Comparison of ENCODE assay signal across 13 mouse cellular contexts in the genomic region with DNA sequence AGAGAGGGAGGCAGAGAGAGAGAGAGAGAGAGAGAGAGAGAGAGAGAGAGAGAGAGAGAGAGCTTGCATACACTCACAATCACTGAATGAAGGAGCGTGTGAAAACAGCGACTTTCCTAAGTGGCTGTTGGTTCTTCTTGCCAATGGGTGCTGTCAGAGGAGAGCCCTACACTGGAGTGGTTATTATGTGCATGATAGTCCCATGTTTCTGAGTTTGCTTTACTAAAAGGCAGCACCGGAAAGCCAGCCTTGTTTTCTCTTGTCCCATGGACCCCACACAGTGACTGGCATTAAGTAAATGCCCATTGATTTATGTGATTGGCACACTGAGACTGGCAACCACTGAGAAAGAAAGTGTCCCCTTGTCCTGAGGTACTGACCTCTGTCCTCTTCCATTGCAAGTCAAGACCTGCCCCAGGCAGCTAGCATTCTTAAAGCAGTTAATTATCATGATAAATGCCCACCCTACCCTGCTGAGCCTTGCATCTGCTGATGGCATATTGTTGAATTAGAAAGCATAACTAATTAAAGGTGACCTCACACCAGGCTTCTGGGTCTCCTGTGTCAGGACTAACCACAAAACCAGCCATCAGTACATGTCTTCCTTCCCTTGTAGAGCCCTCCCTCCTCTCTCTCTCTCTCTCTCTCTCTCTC.
A peak's percentile ranks its signal among the peaks of the same experiment; 100 is the strongest.
DNase-seq lines count a peak whose midpoint lies in the region; ATAC-seq lines count a peak whose summit lies in the region.
"Had no signal": no experiment of that assay in that cellular context is flagged by ENCODE, and none has a peak within 500 bp of the region (broad histone marks: within the 10 kb centered on the region; RNA-seq: fewer than 3 reads in every experiment).

No protein-coding gene starts in this region.

- H3K4me1 ChIP-seq in hindbrain, embryonic 14.5 days (replicated peaks; ENCODE audit: control insufficient read depth, insufficient read depth, low read length) = 0 out of 2 replicates have a peak, but pooled peaks cover 12% of the 10 kb centered on the region
- H3K4me1 ChIP-seq in neural tube, embryonic 14.5 days (ENCODE audit: control insufficient read depth, insufficient read depth, low read length) = peaks cover 5% of the 10 kb centered on the region; the same call in 1 of the 2 replicates
- H3K4me1 ChIP-seq in intestine, embryonic 15.5 days (replicated peaks) = no peaks in the 10 kb centered on the region

- H3K9me3 ChIP-seq in hindbrain, embryonic 14.5 days (ENCODE audit: control insufficient read depth, low read length) = no peaks in the 10 kb centered on the region
- no peaks in the 10 kb centered on the region for H3K9me3 ChIP-seq in neural tube, embryonic 14.5 days (ENCODE audit: control insufficient read depth, low read length)
- H3K9me3 ChIP-seq in intestine, embryonic 15.5 days = no peaks in the 10 kb centered on the region
- H3K9me3 ChIP-seq: embryonic facial prominence, embryonic 13.5 days; heart, embryonic 13.5 days had no signal

- intact Hi-C loops in left cerebral cortex, postnatal 4 days (cut with DNase I) = no loop called here

- ATAC-seq in hindbrain, embryonic 14.5 days (ENCODE audit: low FRiP score) = peak; percentile 68; the same call in 1 of the 2 replicates
- ATAC-seq in neural tube, embryonic 14.5 days (ENCODE audit: low read depth) = peak; percentile 46; the same call in 1 of the 2 replicates
- ATAC-seq in intestine, embryonic 15.5 days = no peak
- ATAC-seq: liver, postnatal 0 days had no signal

- H3K4me3 ChIP-seq in hindbrain, embryonic 14.5 days (replicated peaks; ENCODE audit: low read length) = no peak overlapping the region
- no peak overlapping the region for H3K4me3 ChIP-seq in neural tube, embryonic 14.5 days (ENCODE audit: low read depth, low read length)
- H3K4me3 ChIP-seq in intestine, embryonic 15.5 days (replicated peaks) = no peak overlapping the region
- H3K4me3 ChIP-seq: embryonic facial prominence, embryonic 13.5 days; heart, embryonic 13.5 days; layer of hippocampus, adult 2 months had no signal

- H3K36me3 ChIP-seq in hindbrain, embryonic 14.5 days (replicated peaks; ENCODE audit: control insufficient read depth, insufficient read depth) = no peaks in the 10 kb centered on the region
- no peaks in the 10 kb centered on the region for H3K36me3 ChIP-seq in neural tube, embryonic 14.5 days (ENCODE audit: control insufficient read depth, insufficient read depth, low read length)
- H3K36me3 ChIP-seq in intestine, embryonic 15.5 days = no peaks in the 10 kb centered on the region
- H3K36me3 ChIP-seq: embryonic facial prominence, embryonic 13.5 days; heart, embryonic 13.5 days had no signal

- H3K9ac ChIP-seq in hindbrain, embryonic 14.5 days = no peak overlapping the region
- H3K9ac ChIP-seq in neural tube, embryonic 14.5 days (replicated peaks; ENCODE audit: low read depth, low read length) = no peak overlapping the region
- H3K9ac ChIP-seq in intestine, embryonic 15.5 days = no peak overlapping the region
- H3K9ac ChIP-seq: embryonic facial prominence, embryonic 13.5 days; heart, embryonic 13.5 days; liver, postnatal 0 days had no signal

- no peak overlapping the region for H3K27ac ChIP-seq in hindbrain, embryonic 14.5 days
- no peak overlapping the region for H3K27ac ChIP-seq in neural tube, embryonic 14.5 days (ENCODE audit: low read depth, low read length)
- H3K27ac ChIP-seq in intestine, embryonic 15.5 days = no peak overlapping the region
- H3K27ac ChIP-seq: embryonic facial prominence, embryonic 13.5 days; heart, embryonic 13.5 days; layer of hippocampus, adult 2 months had no signal

- WGBS in hindbrain, embryonic 14.5 days = 5% methylated on average over 3 of the region's 3 CpGs
- WGBS in neural tube, embryonic 14.5 days = 10% methylated on average over 3 of the region's 3 CpGs
- 62% methylated on average over 3 of the region's 3 CpGs for WGBS in intestine, embryonic 15.5 days

- no peak overlapping the region for H3K4me2 ChIP-seq in hindbrain, embryonic 14.5 days (replicated peaks)
- H3K4me2 ChIP-seq in neural tube, embryonic 14.5 days (ENCODE audit: low read depth, low read length) = no peak overlapping the region
- H3K4me2 ChIP-seq in intestine, embryonic 15.5 days (replicated peaks) = no peak overlapping the region
- H3K4me2 ChIP-seq: embryonic facial prominence, embryonic 13.5 days; heart, embryonic 13.5 days had no signal

- H3K27me3 ChIP-seq in hindbrain, embryonic 14.5 days (ENCODE audit: control insufficient read depth, insufficient read depth, low read length) = peaks cover 48% of the 10 kb centered on the region
- H3K27me3 ChIP-seq in neural tube, embryonic 14.5 days (ENCODE audit: control insufficient read depth, insufficient read depth, low read length) = peaks cover 14% of the 10 kb centered on the region
- no peaks in the 10 kb centered on the region for H3K27me3 ChIP-seq in intestine, embryonic 15.5 days (replicated peaks)
- H3K27me3 ChIP-seq: heart, embryonic 13.5 days had no signal

- peak; percentile 34 for DNase-seq in left cerebral cortex, postnatal 4 days
- no peak for DNase-seq in left cerebral cortex, adult 11 months (ENCODE audit: low spot score)
- peak; percentile 79 for DNase-seq in embryo, embryonic 10 days (ENCODE audit: low spot score)
- peak; percentile 51 for DNase-seq in hindbrain, embryonic 14.5 days (ENCODE audit: low spot score)
- DNase-seq in kidney, adult 11 months = no peak
- DNase-seq: adrenal gland, postnatal 14 days; cerebellum, adult 11-12 months; liver, postnatal 0 days had no signal

Comparison
In these comparisons a context has a peak if more than half of its experiments do, and no peak if none do; other contexts are left out.
1. DNase-seq: peak in left cerebral cortex, postnatal 4 days (single experiment), embryo, embryonic 10 days (single experiment) and hindbrain, embryonic 14.5 days (single experiment); none in left cerebral cortex, adult 11 months (single experiment) and kidney, adult 11 months (single experiment).